Mouse (Mus musculus) embryonic facial prominence, embryonic 13.5 days (tissue): ENCODE results near the gene Mpped2. TPM values are rescaled to one million over a fixed set of nuclear protein-coding genes. Genes with fewer than 3 reads are reported as not detected.

Source experiments
- ATAC-seq: fragments of 200-750 bp; cut with Nextera tagmentation; 2 replicates; pipeline ENCODE4 v1.8.0; 2017; ENCODE audit warnings: low read depth; ENCODE audit not compliant: insufficient number of reproducible peaks, insufficient read depth, low FRiP score, low TSS enrichment
- H3K27ac ChIP-seq: fragments of 300-500 bp; sonication (generic); 2 replicates; pipeline ENCODE4 v1.5.1; 2015; ENCODE audit warnings: moderate library complexity, mild to moderate bottlenecking, inconsistent platforms
- H3K27me3 ChIP-seq: fragments of 300-500 bp; sonication (generic); 2 replicates; pipeline ENCODE4 v1.6.1; 2015; ENCODE audit warnings: mild to moderate bottlenecking, inconsistent platforms
- H3K36me3 ChIP-seq: fragments of 300-500 bp; sonication (generic); 2 replicates; pipeline ENCODE4 v1.6.1; 2015; ENCODE audit warnings: mild to moderate bottlenecking, inconsistent platforms
- H3K4me1 ChIP-seq: fragments of 300-500 bp; sonication (generic); 2 replicates; pipeline ENCODE4 v1.6.1; 2015; ENCODE audit warnings: inconsistent platforms
- H3K4me2 ChIP-seq: fragments of 300-500 bp; sonication (generic); 2 replicates; pipeline ENCODE4 v1.6.1; 2015; ENCODE audit warnings: moderate library complexity, mild to moderate bottlenecking, inconsistent platforms
- H3K4me3 ChIP-seq: fragments of 300-500 bp; sonication (generic); 2 replicates; pipeline ENCODE4 v1.5.1; 2015; ENCODE audit warnings: mild to moderate bottlenecking, inconsistent platforms
- H3K9ac ChIP-seq: fragments of 300-500 bp; sonication (generic); 2 replicates; pipeline ENCODE4 v1.6.1; 2015; ENCODE audit warnings: mild to moderate bottlenecking, inconsistent platforms
- H3K9me3 ChIP-seq: fragments of 300-500 bp; sonication (generic); 2 replicates; pipeline ENCODE4 v1.6.1; 2016; ENCODE audit warnings: inconsistent platforms
- WGBS: fragments of 180-500 bp; shearing (Covaris S2); methylation state at CpG from one replicate; pipeline ENCODE4 v1.1.7; 2015; ENCODE audit warnings: mixed read lengths; 5-methylcytosine and 5-hydroxymethylcytosine counted together
- polyA plus RNA-seq: library from polyadenylated mRNA; unstranded; fragments of >200 nt; fragmentation: Nextera tagmentation; extraction: Ambion mirVana; gene quantifications from 2 replicates; pipeline ENCODE4 v1.2.1, GENCODE M21; 2015

The Mpped2 gene
- polyA plus RNA-seq, 1 experiment from 2014 or later = 115 TPM

DNA sequence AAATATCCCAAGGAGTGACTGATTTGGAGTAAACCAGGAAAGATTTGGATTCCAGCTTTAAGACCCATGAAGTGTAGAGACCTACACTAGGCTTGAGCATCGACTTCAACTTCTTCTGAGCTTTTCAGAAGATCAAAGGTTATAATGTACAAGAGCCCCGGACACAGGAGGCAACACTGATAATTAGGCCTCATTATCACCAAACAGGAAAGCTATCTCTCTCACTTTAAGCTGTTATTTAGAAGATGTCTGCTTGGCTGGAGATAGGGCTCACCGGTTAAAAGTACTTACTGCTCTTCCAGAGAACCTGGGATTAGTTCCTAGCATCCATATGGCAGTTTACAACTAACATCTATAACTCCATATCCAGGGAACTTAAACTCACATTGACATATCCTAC is 39.1 kb downstream of the Mpped2 start:
- WGBS = 54% methylated on average over 3 of the region's 3 CpGs
- no peak overlapping the region for H3K9ac ChIP-seq
- no peaks in the 10 kb centered on the region for H3K9me3 ChIP-seq
- H3K36me3 ChIP-seq = no peaks in the 10 kb centered on the region
- no peaks in the 10 kb centered on the region for H3K27me3 ChIP-seq
- H3K4me2 ChIP-seq = no peak overlapping the region
- H3K27ac ChIP-seq = peak overlapping the region; percentile 22; the same call in 1 of the 2 replicates
- H3K4me3 ChIP-seq = no peak overlapping the region
- no peak for ATAC-seq
- peaks cover 55% of the 10 kb centered on the region for H3K4me1 ChIP-seq

GRCm38 (mm10) chr2:106733396-106733795 is 40.3 kb downstream of the Mpped2 start:
- H3K36me3 ChIP-seq = no peaks in the 10 kb centered on the region
- H3K27ac ChIP-seq = no peak overlapping the region
- H3K9ac ChIP-seq = no peak overlapping the region
- no peaks in the 10 kb centered on the region for H3K9me3 ChIP-seq
- no peak overlapping the region for H3K4me2 ChIP-seq
- H3K4me3 ChIP-seq = no peak overlapping the region
- WGBS = 20% methylated on average over 5 of the region's 5 CpGs
- no peaks in the 10 kb centered on the region for H3K27me3 ChIP-seq
- peaks cover 52% of the 10 kb centered on the region for H3K4me1 ChIP-seq
- no peak for ATAC-seq

- H3K9ac ChIP-seq = no peak overlapping the region
- WGBS = 53% methylated on average over 4 of the region's 4 CpGs
- H3K36me3 ChIP-seq = no peaks in the 10 kb centered on the region
- H3K27me3 ChIP-seq = no peaks in the 10 kb centered on the region
- H3K4me3 ChIP-seq = no peak overlapping the region
- peaks cover 50% of the 10 kb centered on the region for H3K4me1 ChIP-seq
- ATAC-seq = no peak
- H3K27ac ChIP-seq = no peak overlapping the region
- no peak overlapping the region for H3K4me2 ChIP-seq
- H3K9me3 ChIP-seq = no peaks in the 10 kb centered on the region
These were observed 40.9 kb downstream of the Mpped2 start for GRCm38 (mm10) chr2:106734004-106734403.

DNA sequence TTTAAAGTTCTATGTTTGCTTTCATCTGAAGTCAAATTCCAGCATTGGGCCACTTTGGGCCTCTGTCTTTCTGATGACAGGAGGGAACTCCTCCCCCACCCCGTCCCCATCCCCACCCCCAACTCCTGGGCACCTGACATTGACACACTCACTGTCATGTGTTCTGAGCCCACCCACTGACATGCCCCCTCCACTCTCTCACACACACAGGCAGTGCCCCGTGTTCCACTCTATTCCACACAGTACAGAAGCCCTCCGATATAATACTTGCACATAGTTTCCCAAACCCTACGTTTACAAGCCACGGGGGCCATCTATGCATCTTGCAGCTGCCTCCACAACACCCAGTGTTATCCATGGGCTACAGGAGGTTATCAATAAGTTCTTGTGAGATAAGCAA is 42.1 kb downstream of the Mpped2 start:
- ATAC-seq = 0 out of 2 replicates have a peak, but pooled peaks have one; percentile 66

DNA sequence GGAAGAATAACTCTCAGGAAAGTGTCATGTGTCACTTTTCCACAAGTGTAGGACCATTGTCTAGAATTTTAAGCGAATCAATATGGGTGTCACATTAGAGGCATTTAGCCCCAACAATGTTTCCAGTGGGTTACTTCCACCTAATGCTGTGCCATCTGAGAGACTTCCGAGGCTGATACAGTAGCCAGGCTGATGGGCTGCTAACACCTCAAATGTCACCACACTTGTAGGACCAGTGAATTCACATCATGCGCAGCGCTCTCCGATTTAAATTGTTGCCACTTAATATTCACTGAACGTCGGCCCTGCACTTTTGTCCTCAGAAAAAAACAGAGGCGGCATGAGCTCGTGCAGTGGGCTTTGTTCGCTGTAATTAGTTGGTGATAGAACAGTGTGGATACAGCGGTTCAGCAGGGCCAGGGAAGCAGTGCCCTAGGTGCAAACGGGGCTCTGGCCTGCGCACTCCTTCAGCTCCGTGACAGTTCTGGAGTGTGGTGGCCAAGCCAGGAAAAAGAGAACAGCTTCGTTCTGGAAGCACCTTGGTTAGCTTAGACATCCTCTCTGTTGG is 42.8 kb downstream of the Mpped2 start:
- WGBS = 83% methylated on average over 15 of the region's 15 CpGs
- ATAC-seq = no peak
- H3K27ac ChIP-seq = no peak overlapping the region

More for the DNA sequence above, 42.1 kb downstream of the Mpped2 start:
- no peak overlapping the region for H3K4me3 ChIP-seq
- no peak overlapping the region for H3K9ac ChIP-seq
- H3K36me3 ChIP-seq = no peaks in the 10 kb centered on the region
- no peaks in the 10 kb centered on the region for H3K9me3 ChIP-seq
- no peak overlapping the region for H3K4me2 ChIP-seq
- H3K4me1 ChIP-seq = peaks cover 47% of the 10 kb centered on the region
- no peak overlapping the region for H3K27ac ChIP-seq
- 81% methylated on average over 5 of the region's 5 CpGs for WGBS
- H3K27me3 ChIP-seq = no peaks in the 10 kb centered on the region

DNA sequence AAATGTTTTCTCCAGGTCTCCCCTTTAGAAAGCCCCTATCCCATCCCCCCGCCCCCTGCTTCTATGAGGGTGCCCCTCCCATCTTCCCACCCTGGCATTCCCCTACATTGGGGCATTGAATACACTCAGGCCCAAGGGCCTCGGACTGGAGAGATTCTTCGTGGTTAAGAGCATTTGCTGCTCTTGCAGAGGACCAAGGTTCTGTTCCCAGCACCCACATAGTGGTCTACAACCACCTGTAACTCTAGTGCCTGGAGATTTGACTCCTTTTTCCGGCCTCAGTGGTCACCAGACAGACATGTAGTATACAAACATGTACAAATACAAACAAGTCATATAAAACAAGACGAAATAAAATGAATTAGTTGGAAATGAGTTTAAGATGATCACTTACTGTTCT is 45.9 kb downstream of the Mpped2 start:
- Histone ChIP-seq H3K9me3 (no peaks in the 10 kb centered on the region), H3K9ac (no peak overlapping the region), H3K27me3 (no peaks in the 10 kb centered on the region), H3K36me3 (peaks cover 5% of the 10 kb centered on the region; the same call in 1 of the 2 replicates), H3K4me1 (peaks cover 30% of the 10 kb centered on the region), H3K27ac (no peak overlapping the region), H3K4me3 (no peak overlapping the region), H3K4me2 (no peak overlapping the region)
- WGBS = 91% methylated on average over 5 of the region's 5 CpGs
- ATAC-seq = no peak

More for the DNA sequence above, 42.8 kb downstream of the Mpped2 start:
- H3K9me3 ChIP-seq = no peaks in the 10 kb centered on the region
- H3K4me3 ChIP-seq = no peak overlapping the region
- H3K4me2 ChIP-seq = no peak overlapping the region
- no peaks in the 10 kb centered on the region for H3K27me3 ChIP-seq
- H3K9ac ChIP-seq = no peak overlapping the region
- H3K4me1 ChIP-seq = peaks cover 40% of the 10 kb centered on the region
- no peaks in the 10 kb centered on the region for H3K36me3 ChIP-seq

DNA sequence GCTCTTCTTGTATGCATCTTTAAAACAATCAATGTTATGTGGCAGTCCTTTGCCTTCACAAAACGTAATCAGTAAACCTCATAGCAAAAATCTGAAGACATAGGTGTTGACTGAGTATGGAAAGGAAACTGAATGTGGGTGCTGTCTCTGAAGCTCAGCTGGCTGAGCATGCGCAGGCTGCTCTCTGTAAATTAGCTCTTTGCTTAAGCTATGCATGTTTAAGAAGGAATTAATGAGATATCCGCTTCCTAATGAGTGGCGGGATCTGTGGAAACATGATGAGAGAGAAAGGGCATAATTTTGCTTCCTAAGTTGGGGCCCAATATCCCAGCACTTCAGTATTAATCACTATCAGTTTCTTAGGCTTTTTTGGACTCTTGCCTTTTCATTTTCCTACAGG is 51.0 kb downstream of the Mpped2 start:
- ATAC-seq = no peak
- Histone ChIP-seq H3K9me3 (no peaks in the 10 kb centered on the region), H3K4me3 (no peak overlapping the region), H3K36me3 (peaks cover 11% of the 10 kb centered on the region; the same call in 1 of the 2 replicates), H3K27ac (no peak overlapping the region), H3K4me1 (peaks cover 37% of the 10 kb centered on the region), H3K9ac (no peak overlapping the region), H3K27me3 (no peaks in the 10 kb centered on the region), H3K4me2 (no peak overlapping the region)
- 74% methylated on average over 4 of the region's 4 CpGs for WGBS

- no peak overlapping the region for H3K4me2 ChIP-seq
- H3K4me1 ChIP-seq = peaks cover 37% of the 10 kb centered on the region
- no peak overlapping the region for H3K27ac ChIP-seq
- H3K9ac ChIP-seq = no peak overlapping the region
- ATAC-seq = no peak
- H3K27me3 ChIP-seq = no peaks in the 10 kb centered on the region
- H3K36me3 ChIP-seq = peaks cover 11% of the 10 kb centered on the region; the same call in 1 of the 2 replicates
- no peaks in the 10 kb centered on the region for H3K9me3 ChIP-seq
- 26% methylated on average over 14 of the region's 14 CpGs for WGBS
- H3K4me3 ChIP-seq = no peak overlapping the region
These were observed 51.5 kb downstream of the Mpped2 start for GRCm38 (mm10) chr2:106744601-106745000.

GRCm38 (mm10) chr2:106745364-106745763 is 52.3 kb downstream of the Mpped2 start:
- H3K4me3 ChIP-seq = no peak overlapping the region
- no peak for ATAC-seq
- no peaks in the 10 kb centered on the region for H3K9me3 ChIP-seq
- H3K27me3 ChIP-seq = no peaks in the 10 kb centered on the region
- no peak overlapping the region for H3K4me2 ChIP-seq
- WGBS = 64% methylated on average over 1 of the region's 1 CpGs
- no peak overlapping the region for H3K9ac ChIP-seq
- H3K36me3 ChIP-seq = peaks cover 11% of the 10 kb centered on the region; the same call in 1 of the 2 replicates
- peaks cover 31% of the 10 kb centered on the region for H3K4me1 ChIP-seq
- H3K27ac ChIP-seq = no peak overlapping the region

GRCm38 (mm10) chr2:106746211-106746610 is 53.1 kb downstream of the Mpped2 start:
- Histone ChIP-seq H3K9me3 (no peaks in the 10 kb centered on the region), H3K27ac (no peak overlapping the region), H3K27me3 (no peaks in the 10 kb centered on the region), H3K4me2 (no peak overlapping the region), H3K36me3 (peaks cover 11% of the 10 kb centered on the region; the same call in 1 of the 2 replicates), H3K4me1 (peaks cover 31% of the 10 kb centered on the region), H3K4me3 (no peak overlapping the region), H3K9ac (no peak overlapping the region)
- 80% methylated on average over 6 of the region's 6 CpGs for WGBS
- no peak for ATAC-seq

- H3K36me3 ChIP-seq = peaks cover 11% of the 10 kb centered on the region; the same call in 1 of the 2 replicates
- no peak for ATAC-seq
- H3K9ac ChIP-seq = no peak overlapping the region
- no peak overlapping the region for H3K4me3 ChIP-seq
- H3K27me3 ChIP-seq = no peaks in the 10 kb centered on the region
- no peak overlapping the region for H3K27ac ChIP-seq
- WGBS = 56% methylated on average over 4 of the region's 4 CpGs
- H3K9me3 ChIP-seq = no peaks in the 10 kb centered on the region
- no peak overlapping the region for H3K4me2 ChIP-seq
- peaks cover 31% of the 10 kb centered on the region for H3K4me1 ChIP-seq
These were observed 53.8 kb downstream of the Mpped2 start for GRCm38 (mm10) chr2:106746905-106747304.

- no peak overlapping the region for H3K27ac ChIP-seq
- no peak for ATAC-seq
- peaks cover 7% of the 10 kb centered on the region; the same call in 1 of the 2 replicates for H3K36me3 ChIP-seq
- H3K4me1 ChIP-seq = peaks cover 29% of the 10 kb centered on the region
- H3K4me3 ChIP-seq = no peak overlapping the region
- no peak overlapping the region for H3K9ac ChIP-seq
- no peaks in the 10 kb centered on the region for H3K9me3 ChIP-seq
- H3K27me3 ChIP-seq = no peaks in the 10 kb centered on the region
- 80% methylated on average over 4 of the region's 4 CpGs for WGBS
- H3K4me2 ChIP-seq = no peak overlapping the region
These were observed 54.3 kb downstream of the Mpped2 start for GRCm38 (mm10) chr2:106747342-106747741.
